ENCODE assay signal across 8 mouse cellular contexts in genomic region chrX:74281041-74281731, GRCm38 (mm10). TPM values are rescaled to one million over a fixed set of nuclear protein-coding genes. Genes with fewer than 3 reads are reported as not detected.
DNase-seq lines count a peak whose midpoint lies in the region; ATAC-seq and TF ChIP-seq lines count a peak whose summit lies in the region.

No protein-coding gene starts in this region.

- no peaks in the 10 kb centered on the region for H3K27me3 ChIP-seq in lung, embryonic 14.5 days (ENCODE audit: insufficient read depth, low read length)
- H3K27me3 ChIP-seq in embryonic facial prominence, embryonic 14.5 days (replicated peaks; ENCODE audit: control insufficient read depth, insufficient read depth, low read length): no peaks in the 10 kb centered on the region
- no peaks in the 10 kb centered on the region for H3K27me3 ChIP-seq in intestine, postnatal 0 days (replicated peaks; ENCODE audit: control insufficient read depth, insufficient read depth, low read length)
- no peaks in the 10 kb centered on the region for H3K27me3 ChIP-seq in neural tube, embryonic 13.5 days

- TF ChIP-seq CTCF in lung, embryonic 14.5 days (IDR thresholded peaks at IDR 0.05; ENCODE audit: low read depth): no peak
- no peak for TF ChIP-seq CTCF in intestine, postnatal 0 days (IDR thresholded peaks at IDR 0.05; ENCODE audit: low read depth)

- H3K4me1 ChIP-seq in lung, embryonic 14.5 days (ENCODE audit: insufficient read depth): no peaks in the 10 kb centered on the region
- H3K4me1 ChIP-seq in embryonic facial prominence, embryonic 14.5 days (ENCODE audit: control insufficient read depth, insufficient read depth, low read length): no peaks in the 10 kb centered on the region
- H3K4me1 ChIP-seq in intestine, postnatal 0 days (replicated peaks; ENCODE audit: control insufficient read depth, insufficient read depth, low read length): no peaks in the 10 kb centered on the region
- peaks cover 21% of the 10 kb centered on the region for H3K4me1 ChIP-seq in neural tube, embryonic 13.5 days (replicated peaks)

- no peak for ATAC-seq in lung, embryonic 14.5 days (ENCODE audit: insufficient read depth)
- ATAC-seq in embryonic facial prominence, embryonic 14.5 days (ENCODE audit: low read depth): 0 out of 2 replicates have a peak, but pooled peaks have one; percentile 2
- no peak; the same call in 1 of the 2 replicates for ATAC-seq in intestine, postnatal 0 days
- no peak; the same call in 1 of the 2 replicates for ATAC-seq in neural tube, embryonic 13.5 days (ENCODE audit: low read depth)

- DNase-seq in lung, embryonic 14.5 days: no peak
- DNase-seq in lung, postnatal 36 days: no peak
- peak; percentile 5 for DNase-seq in embryonic facial prominence, embryonic 14.5 days (ENCODE audit: low spot score)
- no peak for DNase-seq in right cerebral cortex, postnatal 4 days
- DNase-seq in right cerebral cortex, postnatal 25 days: no peak
- DNase-seq in gastrocnemius, postnatal 4 days (ENCODE audit: low spot score in 2 of 2): no peak

- peak overlapping the region; percentile 77 for H3K4me2 ChIP-seq in lung, embryonic 14.5 days
- peak overlapping the region; percentile 66 for H3K4me2 ChIP-seq in embryonic facial prominence, embryonic 14.5 days (ENCODE audit: low read depth, low read length)
- peak overlapping the region; percentile 70 for H3K4me2 ChIP-seq in intestine, postnatal 0 days (replicated peaks; ENCODE audit: low read depth)
- H3K4me2 ChIP-seq in neural tube, embryonic 13.5 days: peak overlapping the region; percentile 74

- 6% methylated on average over 14 of the region's 14 CpGs for WGBS in lung, embryonic 14.5 days
- WGBS in embryonic facial prominence, embryonic 14.5 days: 6% methylated on average over 12 of the region's 14 CpGs
- WGBS in intestine, postnatal 0 days: 17% methylated on average over 14 of the region's 14 CpGs
- WGBS in neural tube, embryonic 13.5 days: 14% methylated on average over 14 of the region's 14 CpGs

- H3K36me3 ChIP-seq in lung, embryonic 14.5 days (ENCODE audit: insufficient read depth): 0 out of 2 replicates have a peak, but pooled peaks cover 4% of the 10 kb centered on the region
- H3K36me3 ChIP-seq in embryonic facial prominence, embryonic 14.5 days (ENCODE audit: control insufficient read depth, insufficient read depth, low read length): no peaks in the 10 kb centered on the region
- H3K36me3 ChIP-seq in intestine, postnatal 0 days (ENCODE audit: control insufficient read depth, insufficient read depth): no peaks in the 10 kb centered on the region
- no peaks in the 10 kb centered on the region for H3K36me3 ChIP-seq in neural tube, embryonic 13.5 days

- H3K9me3 ChIP-seq in lung, embryonic 14.5 days (ENCODE audit: low read depth, low read length): no peaks in the 10 kb centered on the region
- no peaks in the 10 kb centered on the region for H3K9me3 ChIP-seq in embryonic facial prominence, embryonic 14.5 days (ENCODE audit: control insufficient read depth, low read length)
- no peaks in the 10 kb centered on the region for H3K9me3 ChIP-seq in intestine, postnatal 0 days (ENCODE audit: control insufficient read depth)
- H3K9me3 ChIP-seq in neural tube, embryonic 13.5 days: no peaks in the 10 kb centered on the region

- peak overlapping the region; percentile 89 for H3K27ac ChIP-seq in lung, embryonic 14.5 days (ENCODE audit: low read depth)
- peak overlapping the region; percentile 77 for H3K27ac ChIP-seq in embryonic facial prominence, embryonic 14.5 days (replicated peaks; ENCODE audit: low read depth, low read length)
- H3K27ac ChIP-seq in intestine, postnatal 0 days (ENCODE audit: low read depth, low read length): peak overlapping the region; percentile 54
- peak overlapping the region; percentile 77; the same call in 1 of the 2 replicates for H3K27ac ChIP-seq in neural tube, embryonic 13.5 days (replicated peaks)

- H3K4me3 ChIP-seq in lung, embryonic 14.5 days (ENCODE audit: low read depth, low read length): peak overlapping the region; percentile 55
- peak overlapping the region; percentile 62 for H3K4me3 ChIP-seq in embryonic facial prominence, embryonic 14.5 days (ENCODE audit: low read depth, low read length)
- H3K4me3 ChIP-seq in intestine, postnatal 0 days (ENCODE audit: low read depth, low read length): peak overlapping the region; percentile 51
- peak overlapping the region; percentile 58 for H3K4me3 ChIP-seq in neural tube, embryonic 13.5 days

- H3K9ac ChIP-seq in lung, embryonic 14.5 days: peak overlapping the region; percentile 65
- H3K9ac ChIP-seq in embryonic facial prominence, embryonic 14.5 days (ENCODE audit: low read depth, low read length): peak overlapping the region; percentile 77
- no peak overlapping the region for H3K9ac ChIP-seq in intestine, postnatal 0 days (ENCODE audit: low read depth, low read length)
- peak overlapping the region; percentile 83 for H3K9ac ChIP-seq in neural tube, embryonic 13.5 days

RNA-seq across cellular contexts. Expression of gene Taz, which starts 0.5 kb away (rescaled TPM):
- 54.1 and 54.3 TPM in 2 replicates for polyA plus RNA-seq in lung, embryonic 14.5 days (2014; fragmentation: Nextera tagmentation; extraction: Ambion mirVana)
- 61.5 and 63.1 TPM in 2 replicates for polyA plus RNA-seq in embryonic facial prominence, embryonic 14.5 days (2014; fragmentation: Nextera tagmentation; extraction: Ambion mirVana)
- 64.0 and 64.8 TPM in 2 replicates for polyA plus RNA-seq in intestine, postnatal 0 days (2015; fragmentation: Nextera tagmentation; extraction: Ambion mirVana)
- polyA plus RNA-seq in neural tube, embryonic 13.5 days (2015; fragmentation: Nextera tagmentation; extraction: Ambion mirVana): 80.2 and 86.0 TPM in 2 replicates
- 10 to 100 TPM; 54.9 to 66.2 TPM for total RNA-seq in gastrocnemius, postnatal 4 days (2021)

RNA-seq across cellular contexts. Expression of gene Dnase1l1, which starts 1.0 kb away (rescaled TPM):
- polyA plus RNA-seq in lung, embryonic 14.5 days (2014; fragmentation: Nextera tagmentation; extraction: Ambion mirVana): 10.3 and 11.0 TPM in 2 replicates
- 16.5 and 19.3 TPM in 2 replicates for polyA plus RNA-seq in embryonic facial prominence, embryonic 14.5 days (2014; fragmentation: Nextera tagmentation; extraction: Ambion mirVana)
- polyA plus RNA-seq in intestine, postnatal 0 days (2015; fragmentation: Nextera tagmentation; extraction: Ambion mirVana): 24.7 and 26.2 TPM in 2 replicates
- 3.4 and 4.5 TPM in 2 replicates for polyA plus RNA-seq in neural tube, embryonic 13.5 days (2015; fragmentation: Nextera tagmentation; extraction: Ambion mirVana)
- total RNA-seq in gastrocnemius, postnatal 4 days (2021): 10 to 100 TPM; 53.1 to 55.1 TPM

RNA-seq across cellular contexts. Expression of gene Rpl10, which starts 10.6 kb away (rescaled TPM):
- 989 and 995 TPM in 2 replicates for polyA plus RNA-seq in lung, embryonic 14.5 days (2014; fragmentation: Nextera tagmentation; extraction: Ambion mirVana)
- 898 and 935 TPM in 2 replicates for polyA plus RNA-seq in embryonic facial prominence, embryonic 14.5 days (2014; fragmentation: Nextera tagmentation; extraction: Ambion mirVana)
- 485 and 521 TPM in 2 replicates for polyA plus RNA-seq in intestine, postnatal 0 days (2015; fragmentation: Nextera tagmentation; extraction: Ambion mirVana)
- polyA plus RNA-seq in neural tube, embryonic 13.5 days (2015; fragmentation: Nextera tagmentation; extraction: Ambion mirVana): 582 and 609 TPM in 2 replicates
- total RNA-seq in gastrocnemius, postnatal 4 days (2021): 100 to 1,000 TPM; 263 to 305 TPM

RNA-seq across cellular contexts. Expression of gene Atp6ap1, which starts 15.7 kb away (rescaled TPM):
- 109 and 117 TPM in 2 replicates for polyA plus RNA-seq in lung, embryonic 14.5 days (2014; fragmentation: Nextera tagmentation; extraction: Ambion mirVana)
- polyA plus RNA-seq in embryonic facial prominence, embryonic 14.5 days (2014; fragmentation: Nextera tagmentation; extraction: Ambion mirVana): 138 and 143 TPM in 2 replicates
- polyA plus RNA-seq in intestine, postnatal 0 days (2015; fragmentation: Nextera tagmentation; extraction: Ambion mirVana): 111 and 115 TPM in 2 replicates
- polyA plus RNA-seq in neural tube, embryonic 13.5 days (2015; fragmentation: Nextera tagmentation; extraction: Ambion mirVana): 215 and 225 TPM in 2 replicates
- 10 to 100 TPM; 81.3 to 82.2 TPM for total RNA-seq in gastrocnemius, postnatal 4 days (2021)

RNA-seq across cellular contexts. Expression of gene Gdi1, which starts 23.6 kb away (rescaled TPM):
- 142 and 156 TPM in 2 replicates for polyA plus RNA-seq in lung, embryonic 14.5 days (2014; fragmentation: Nextera tagmentation; extraction: Ambion mirVana)
- 156 and 180 TPM in 2 replicates for polyA plus RNA-seq in embryonic facial prominence, embryonic 14.5 days (2014; fragmentation: Nextera tagmentation; extraction: Ambion mirVana)
- polyA plus RNA-seq in intestine, postnatal 0 days (2015; fragmentation: Nextera tagmentation; extraction: Ambion mirVana): 63.9 and 72.4 TPM in 2 replicates
- polyA plus RNA-seq in neural tube, embryonic 13.5 days (2015; fragmentation: Nextera tagmentation; extraction: Ambion mirVana): 915 and 943 TPM in 2 replicates
- 10 to 100 TPM; 63.4 to 74.2 TPM for total RNA-seq in gastrocnemius, postnatal 4 days (2021)
